Mouse (Mus musculus) intestine, postnatal 0 days (tissue): ENCODE results near the gene Krt25. TPM values are rescaled to one million over a fixed set of nuclear protein-coding genes. Genes with fewer than 3 reads are reported as not detected.

ENCODE experiments used
- ATAC-seq: fragments of 200-750 bp; cut with Nextera tagmentation; 2 replicates; pipeline ENCODE4 v1.8.0; 2017; ENCODE audit warnings: mild to moderate bottlenecking, moderate TSS enrichment, moderate library complexity
- H3K27ac ChIP-seq: fragments of 300-500 bp; sonication (generic); 2 replicates; pipeline ENCODE4 v1.5.1; 2014; ENCODE audit warnings: mild to moderate bottlenecking, low read depth, low read length, moderate library complexity
- H3K27me3 ChIP-seq: fragments of 300-500 bp; sonication (generic); replicated peaks from 2 replicates; pipeline ENCODE4 v1.6.1; 2014; ENCODE audit warnings: low read length, mixed read lengths; ENCODE audit not compliant: control insufficient read depth, insufficient read depth
- H3K36me3 ChIP-seq: fragments of 300-500 bp; sonication (generic); 2 replicates; pipeline ENCODE4 v1.6.1; 2014; ENCODE audit warnings: mild to moderate bottlenecking, moderate library complexity; ENCODE audit not compliant: control insufficient read depth, insufficient read depth
- H3K4me1 ChIP-seq: fragments of 300-500 bp; sonication (generic); replicated peaks from 2 replicates; pipeline ENCODE4 v1.6.1; 2014; ENCODE audit warnings: antibody characterized with exemption, low read length, mixed read lengths; ENCODE audit not compliant: control insufficient read depth, insufficient read depth
- H3K4me2 ChIP-seq: fragments of 300-500 bp; sonication (generic); replicated peaks from 2 replicates; pipeline ENCODE4 v1.6.1; 2014; ENCODE audit warnings: low read depth, mild to moderate bottlenecking, moderate library complexity
- H3K4me3 ChIP-seq: fragments of 300-500 bp; sonication (generic); 2 replicates; pipeline ENCODE4 v1.5.1; 2014; ENCODE audit warnings: low read depth, low read length
- H3K9ac ChIP-seq: fragments of 300-500 bp; sonication (generic); 2 replicates; pipeline ENCODE4 v1.6.1; 2014; ENCODE audit warnings: mild to moderate bottlenecking, low read depth, low read length
- H3K9me3 ChIP-seq: fragments of 300-500 bp; sonication (generic); 2 replicates; pipeline ENCODE4 v1.6.1; 2016; ENCODE audit warnings: mixed run types; ENCODE audit not compliant: control insufficient read depth
- CTCF ChIP-seq: sonication (generic); IDR thresholded peaks from 2 replicates; pipeline ENCODE4 v1.5.1; 2016; ENCODE audit warnings: low read depth, mild to moderate bottlenecking, control low read depth, antibody characterized with exemption, moderate library complexity
- WGBS: fragments of 180-500 bp; shearing (Covaris S2); extraction: QIAGEN DNeasy Blood & Tissue Kit; methylation state at CpG from one replicate; pipeline ENCODE4 v1.1.7; 2014; 5-methylcytosine and 5-hydroxymethylcytosine counted together
- polyA plus RNA-seq: library from polyadenylated mRNA; unstranded; fragments of >200 nt; fragmentation: Nextera tagmentation; extraction: Ambion mirVana; gene quantifications from 2 replicates; pipeline ENCODE4 v1.2.1, GENCODE M21; 2015

Gene Krt25
- polyA plus RNA-seq, 1 experiment from 2014 or later = 0.26 TPM

- 62% methylated on average over 12 of the region's 12 CpGs for whole genome bisulfite sequencing
- no peak within 1 kb of the TSS for H3K4me3 ChIP-seq
- no peak for TF ChIP-seq CTCF
Measured at GRCm38 (mm10) chr11:99351004-99351403, 28.3 kb upstream of the Krt25 start, which contains the start of gene Krt27. Krt27 (minus strand) TSS chr11:99351104.

DNA sequence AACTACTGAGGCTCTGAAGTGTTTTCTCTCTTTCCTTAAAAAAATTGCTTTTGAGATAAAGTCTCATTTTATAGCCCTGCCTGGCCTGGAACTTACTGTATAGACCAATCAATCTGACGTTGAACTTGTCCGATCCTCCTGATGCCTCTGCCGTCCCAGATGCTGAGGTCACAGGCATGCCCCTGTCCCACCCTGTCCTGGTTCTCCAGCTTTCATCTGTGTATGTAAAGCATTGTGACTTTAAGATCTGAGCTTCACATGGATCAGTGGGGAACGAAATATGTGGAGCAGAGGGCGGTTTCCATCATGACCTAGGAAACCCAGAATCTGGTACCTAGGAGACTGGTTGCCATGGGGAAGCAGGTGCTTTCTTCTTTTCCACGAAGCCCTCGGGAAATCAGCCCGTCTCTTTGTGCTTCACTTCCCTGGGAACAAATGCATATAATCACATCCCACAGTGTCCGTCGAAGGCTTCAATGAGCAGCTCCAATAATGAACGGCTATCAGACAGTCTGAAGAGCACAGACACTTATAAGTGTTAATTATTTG lies 16.6 kb upstream of the Krt25 start:
- ATAC-seq = no peak
- Histone ChIP-seq H3K27ac (no peak overlapping the region), H3K4me2 (no peak overlapping the region), H3K9me3 (no peaks in the 10 kb centered on the region), H3K9ac (no peak overlapping the region), H3K36me3 (no peaks in the 10 kb centered on the region), H3K4me1 (no peaks in the 10 kb centered on the region), H3K4me3 (no peak overlapping the region), H3K27me3 (no peaks in the 10 kb centered on the region; the same call in 1 of the 2 replicates)
- 74% methylated on average over 11 of the region's 11 CpGs for WGBS
- TF ChIP-seq CTCF = no peak

More at GRCm38 (mm10) chr11:99351004-99351403, 28.3 kb upstream of the Krt25 start, which contains the start of gene Krt27:
- Histone ChIP-seq H3K9me3 (no peaks in the 10 kb centered on the region), H3K27me3 (no peaks in the 10 kb centered on the region), H3K36me3 (no peaks in the 10 kb centered on the region), H3K27ac (no peak within 1 kb of the TSS), H3K4me1 (no peaks in the 10 kb centered on the region), H3K9ac (no peak within 1 kb of the TSS), H3K4me2 (no peak within 1 kb of the TSS)
- no peak for ATAC-seq

- Histone ChIP-seq H3K9me3 (no peaks in the 10 kb centered on the region), H3K9ac (no peak within 1 kb of the TSS), H3K4me3 (no peak within 1 kb of the TSS), H3K27ac (no peak within 1 kb of the TSS), H3K4me2 (no peak within 1 kb of the TSS), H3K4me1 (no peaks in the 10 kb centered on the region), H3K36me3 (no peaks in the 10 kb centered on the region), H3K27me3 (no peaks in the 10 kb centered on the region; the same call in 1 of the 2 replicates)
- WGBS = 95% methylated on average over 11 of the region's 11 CpGs
- TF ChIP-seq CTCF = no peak
- no peak for ATAC-seq
Measured at GRCm38 (mm10) chr11:99337866-99338265, 15.1 kb upstream of the Krt25 start, which contains the start of gene Krt26. Krt26 (minus strand) TSS chr11:99337966.

DNA sequence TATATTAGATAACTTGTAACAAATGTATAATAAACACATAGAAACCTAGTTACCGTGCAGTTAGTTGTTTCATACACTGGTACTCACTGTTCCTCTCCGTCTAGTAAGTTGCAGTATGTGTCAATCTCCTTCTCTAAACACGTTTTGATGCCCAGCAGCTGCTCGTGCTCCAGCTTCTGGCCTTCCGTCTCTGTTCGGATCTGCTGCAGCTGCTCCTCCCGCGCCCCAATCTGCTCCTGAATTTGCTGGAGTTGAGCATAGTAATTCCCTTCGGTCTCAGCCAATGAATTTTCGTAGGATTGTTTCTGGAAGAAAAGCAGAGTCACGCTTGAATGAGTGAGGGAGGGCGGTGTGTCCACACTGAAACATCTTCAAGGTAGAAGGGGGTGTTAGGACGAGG lies 10.7 kb upstream of the Krt25 start:
- no peak overlapping the region for H3K27ac ChIP-seq
- H3K4me2 ChIP-seq = no peak overlapping the region
- no peaks in the 10 kb centered on the region for H3K9me3 ChIP-seq
- H3K27me3 ChIP-seq = no peaks in the 10 kb centered on the region; the same call in 1 of the 2 replicates
- H3K36me3 ChIP-seq = no peaks in the 10 kb centered on the region
- WGBS = 57% methylated on average over 13 of the region's 13 CpGs
- ATAC-seq = no peak
- H3K9ac ChIP-seq = no peak overlapping the region
- no peaks in the 10 kb centered on the region for H3K4me1 ChIP-seq
- TF ChIP-seq CTCF = no peak
- H3K4me3 ChIP-seq = no peak overlapping the region

GRCm38 (mm10) chr11:99329655-99330054 lies 6.9 kb upstream of the Krt25 start:
- H3K9ac ChIP-seq = no peak overlapping the region
- H3K27me3 ChIP-seq = peaks cover 3% of the 10 kb centered on the region; the same call in 1 of the 2 replicates
- TF ChIP-seq CTCF = no peak
- ATAC-seq = no peak
- WGBS = 51% methylated on average over 2 of the region's 2 CpGs
- H3K4me1 ChIP-seq = no peaks in the 10 kb centered on the region
- no peaks in the 10 kb centered on the region for H3K36me3 ChIP-seq
- H3K27ac ChIP-seq = no peak overlapping the region
- no peak overlapping the region for H3K4me2 ChIP-seq
- no peak overlapping the region for H3K4me3 ChIP-seq
- H3K9me3 ChIP-seq = no peaks in the 10 kb centered on the region

GRCm38 (mm10) chr11:99321094-99321493 lies 1.7 kb downstream of the Krt25 start:
- Histone ChIP-seq H3K9ac (no peak overlapping the region), H3K36me3 (no peaks in the 10 kb centered on the region), H3K9me3 (no peaks in the 10 kb centered on the region), H3K27me3 (no peaks in the 10 kb centered on the region), H3K4me3 (no peak overlapping the region), H3K27ac (no peak overlapping the region), H3K4me2 (no peak overlapping the region), H3K4me1 (no peaks in the 10 kb centered on the region)
- WGBS = 85% methylated on average over 14 of the region's 14 CpGs
- TF ChIP-seq CTCF = no peak
- no peak for ATAC-seq
